Mouse (Mus musculus) liver, embryonic 16.5 days (tissue): ENCODE data around the gene Gm26938. TPM values are rescaled to one million over a fixed set of nuclear protein-coding genes. Genes with fewer than 3 reads are reported as not detected.

Experiments used
- ATAC-seq: fragments of 200-750 bp; cut with Nextera tagmentation; 2 replicates; pipeline ENCODE4 v1.8.0; 2017; ENCODE audit warnings: low read depth, mild to moderate bottlenecking, moderate number of reproducible peaks, moderate library complexity
- H3K27ac ChIP-seq: fragments of 300-500 bp; sonication (generic); 2 replicates; pipeline ENCODE4 v1.5.1; 2014; ENCODE audit warnings: mild to moderate bottlenecking, low read length
- H3K27me3 ChIP-seq: fragments of 300-500 bp; sonication (generic); 2 replicates; pipeline ENCODE4 v1.6.1; 2014; ENCODE audit warnings: low read depth, low read length, mixed read lengths; ENCODE audit not compliant: control insufficient read depth, insufficient read depth
- H3K36me3 ChIP-seq: fragments of 300-500 bp; sonication (generic); 2 replicates; pipeline ENCODE4 v1.6.1; 2014; ENCODE audit warnings: mild to moderate bottlenecking; ENCODE audit not compliant: control insufficient read depth, insufficient read depth
- H3K4me1 ChIP-seq: fragments of 300-500 bp; sonication (generic); 2 replicates; pipeline ENCODE4 v1.6.1; 2014; ENCODE audit warnings: low read depth, low read length, mixed read lengths; ENCODE audit not compliant: control insufficient read depth
- H3K4me2 ChIP-seq: fragments of 300-500 bp; sonication (generic); 2 replicates; pipeline ENCODE4 v1.6.1; 2014; ENCODE audit warnings: low read depth, low read length, mixed read lengths
- H3K4me3 ChIP-seq: fragments of 300-500 bp; sonication (generic); 2 replicates; pipeline ENCODE4 v1.5.1; 2014; ENCODE audit warnings: low read depth, mild to moderate bottlenecking, low read length
- H3K9ac ChIP-seq: fragments of 300-500 bp; sonication (generic); 2 replicates; pipeline ENCODE4 v1.6.1; 2014; ENCODE audit warnings: low read depth, low read length
- H3K9me3 ChIP-seq: fragments of 300-500 bp; sonication (generic); replicated peaks from 2 replicates; pipeline ENCODE4 v1.6.1; 2016; ENCODE audit warnings: low read length; ENCODE audit not compliant: control insufficient read depth
- WGBS: fragments of 180-500 bp; shearing (Covaris S2); extraction: QIAGEN DNeasy Blood & Tissue Kit; methylation state at CpG from one replicate; pipeline ENCODE4 v1.1.7; 2014; ENCODE audit not compliant: insufficient replicate concordance; 5-methylcytosine and 5-hydroxymethylcytosine counted together
- microRNA-seq: library from miRNA; unstranded; fragments of <30 nt; microRNA quantifications from one replicate; pipeline ENCODE4, GENCODE M21; 2016
- polyA plus RNA-seq: library from polyadenylated mRNA; unstranded; fragments of >200 nt; fragmentation: Nextera tagmentation; extraction: Ambion mirVana; gene quantifications from 2 replicates; pipeline ENCODE4 v1.2.1, GENCODE M21; 2015

Gene Gm26938
- polyA plus RNA-seq, 1 experiment from 2014 or later: 0.14 TPM

DNA sequence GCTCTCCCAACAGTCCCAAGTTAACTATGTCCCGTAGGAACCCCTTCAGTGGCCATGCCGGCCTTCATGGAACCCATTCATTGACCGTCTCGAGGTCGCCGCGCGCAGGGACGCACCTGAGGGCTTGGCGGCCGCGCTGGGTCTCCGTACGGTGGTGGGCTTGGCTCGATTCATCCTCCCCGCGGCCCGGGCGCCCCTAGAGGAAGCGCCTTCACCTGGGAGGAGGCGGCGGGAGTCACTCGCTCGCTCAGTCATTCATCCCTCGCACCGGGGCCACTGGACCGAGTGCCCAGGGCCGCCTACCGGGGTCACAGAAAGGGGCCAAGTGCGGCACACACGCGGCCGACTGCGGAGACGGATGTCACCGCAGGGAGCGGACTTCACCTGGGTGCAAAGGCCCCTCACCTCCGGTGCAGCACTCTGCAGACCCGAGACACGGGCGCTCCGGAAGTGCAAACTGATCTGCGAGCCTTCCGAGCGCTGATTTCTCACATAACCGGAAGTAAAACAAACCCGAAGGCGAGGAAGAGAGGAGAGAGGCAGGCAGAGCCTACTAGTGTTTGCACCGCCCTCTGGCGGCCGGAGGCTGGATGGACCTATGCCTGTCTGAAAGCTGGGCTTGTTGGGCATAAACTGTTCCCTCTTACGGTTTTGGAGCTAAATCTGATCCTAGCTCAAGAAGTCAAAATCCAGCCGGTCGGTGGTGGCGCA is 50.8 kb downstream of the Gm26938 start, which contains the start of gene Ints1:
TSS of gene Ints1 (minus strand) at position 459 of the 711 bp plus-strand sequence.
- WGBS: under 1% methylated on average over 55 of the region's 55 CpGs
- Histone ChIP-seq H3K4me1 (peaks cover 12% of the 10 kb centered on the region), H3K4me2 (peak within 1 kb of the TSS; percentile 83), H3K27me3 (no peaks in the 10 kb centered on the region), H3K36me3 (peaks cover 9% of the 10 kb centered on the region; the same call in 1 of the 2 replicates), H3K27ac (peak within 1 kb of the TSS; percentile 50), H3K4me3 (peak within 1 kb of the TSS; percentile 84), H3K9me3 (no peaks in the 10 kb centered on the region), H3K9ac (peak within 1 kb of the TSS; percentile 76)
- ATAC-seq: peak; percentile 93

DNA sequence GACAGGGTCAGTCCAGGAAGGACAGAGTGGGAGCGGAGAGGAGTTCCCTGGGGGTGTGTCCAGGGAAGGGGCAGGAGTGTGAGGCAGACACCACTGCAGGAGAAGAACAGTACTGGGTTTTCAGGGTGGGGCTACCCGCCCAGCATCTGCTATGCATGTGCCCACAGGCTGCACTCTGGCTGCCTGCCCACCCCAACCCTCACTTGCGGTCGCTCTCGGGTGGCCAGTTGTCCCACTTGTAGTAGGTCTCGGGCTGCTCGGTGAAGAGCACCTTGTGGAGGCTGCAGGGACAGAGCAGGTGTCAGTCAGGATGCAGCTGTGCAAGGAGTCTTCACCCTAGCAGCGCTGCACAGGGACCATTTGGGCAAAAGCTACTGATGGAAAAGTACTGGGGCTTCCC is 58.0 kb downstream of the Gm26938 start:
- Histone ChIP-seq H3K4me3 (no peak overlapping the region), H3K4me1 (no peaks in the 10 kb centered on the region), H3K4me2 (no peak overlapping the region), H3K36me3 (peaks cover 34% of the 10 kb centered on the region), H3K9me3 (no peaks in the 10 kb centered on the region), H3K27ac (no peak overlapping the region), H3K27me3 (no peaks in the 10 kb centered on the region), H3K9ac (no peak overlapping the region)
- 85% methylated on average over 8 of the region's 8 CpGs for WGBS
- ATAC-seq: no peak

DNA sequence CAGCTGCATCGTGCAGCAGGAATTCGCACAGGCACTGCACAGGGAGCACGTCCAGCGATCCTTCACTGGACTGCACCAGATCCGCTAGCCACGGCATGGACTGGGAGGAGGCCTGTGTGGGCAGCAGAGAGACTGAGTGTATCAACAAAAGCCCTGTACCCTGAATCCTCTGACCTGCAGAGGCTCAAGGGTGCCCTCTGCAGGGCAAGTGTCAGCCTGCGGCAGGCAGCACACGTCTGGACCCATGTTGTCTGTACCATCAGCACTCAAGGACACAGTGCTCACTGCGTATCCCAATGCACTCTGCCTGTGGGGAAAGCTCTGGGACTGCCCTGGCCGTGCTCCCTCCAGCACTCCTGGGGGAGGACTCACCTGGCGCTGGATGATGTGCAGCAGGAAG is 61.9 kb downstream of the Gm26938 start:
- Histone ChIP-seq H3K27ac (no peak overlapping the region), H3K36me3 (peaks cover 32% of the 10 kb centered on the region), H3K27me3 (no peaks in the 10 kb centered on the region), H3K9ac (no peak overlapping the region), H3K4me2 (no peak overlapping the region), H3K9me3 (no peaks in the 10 kb centered on the region), H3K4me3 (no peak overlapping the region), H3K4me1 (no peaks in the 10 kb centered on the region)
- 67% methylated on average over 11 of the region's 11 CpGs for WGBS
- no peak for ATAC-seq

DNA sequence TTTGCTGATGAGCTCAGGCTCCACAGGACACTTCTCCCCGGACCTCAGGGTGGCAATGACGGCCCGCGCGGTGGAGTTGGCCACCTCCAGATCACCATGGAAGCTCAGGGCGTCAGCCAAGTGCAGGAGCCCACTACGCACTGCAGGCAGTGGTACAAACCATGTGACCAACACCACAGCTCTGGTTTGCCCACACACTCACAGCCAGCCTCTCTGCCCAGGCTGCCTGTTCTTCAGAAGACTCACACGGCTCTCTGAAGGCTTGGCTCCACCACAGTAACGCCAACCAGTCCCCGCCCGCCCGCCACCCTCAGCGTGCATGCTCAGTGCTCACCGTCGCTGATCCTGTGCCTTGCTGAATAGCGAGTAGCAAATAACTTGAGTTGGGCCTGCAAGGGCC is 68.1 kb downstream of the Gm26938 start:
- no peaks in the 10 kb centered on the region for H3K27me3 ChIP-seq
- no peaks in the 10 kb centered on the region for H3K9me3 ChIP-seq
- no peak for ATAC-seq
- no peak overlapping the region for H3K4me2 ChIP-seq
- H3K4me1 ChIP-seq: no peaks in the 10 kb centered on the region; the same call in 1 of the 2 replicates
- no peak overlapping the region for H3K27ac ChIP-seq
- H3K36me3 ChIP-seq: peaks cover 24% of the 10 kb centered on the region
- WGBS: 84% methylated on average over 16 of the region's 16 CpGs
- no peak overlapping the region for H3K9ac ChIP-seq
- H3K4me3 ChIP-seq: no peak overlapping the region

Small RNA genes within 50 kb of the gene (microRNA-seq; reads per million reads assigned to microRNA genes)
- gene Mir7037: not detected

Other genes starting within 250 kb of the Gm26938 start
- 10.4 and 11.1 TPM in 2 replicates for gene Micall2, start 90.1 kb downstream of the Gm26938 start, polyA plus RNA-seq
- 10.4 and 11.2 TPM in 2 replicates for gene Ints1, start 50.7 kb downstream of the Gm26938 start, polyA plus RNA-seq
- gene Mafk, start 34.9 kb downstream of the Gm26938 start, polyA plus RNA-seq: 43.3 and 44.6 TPM in 2 replicates
- gene Tmem184a, start 6.5 kb downstream of the Gm26938 start, polyA plus RNA-seq: 0.95 and 1.7 TPM in 2 replicates
- 35.6 and 37.7 TPM in 2 replicates for gene Psmg3, start 478 bp upstream of the Gm26938 start, polyA plus RNA-seq
- gene Elfn1, start 81.5 kb upstream of the Gm26938 start, polyA plus RNA-seq: 0.04 TPM in 1 of 2 replicates, not detected in the other